Mouse (Mus musculus): ENCODE data around the gene 1700020L24Rik.
A peak's percentile ranks its signal among the peaks of the same experiment; 100 is the strongest.

1700020L24Rik gene

DNA sequence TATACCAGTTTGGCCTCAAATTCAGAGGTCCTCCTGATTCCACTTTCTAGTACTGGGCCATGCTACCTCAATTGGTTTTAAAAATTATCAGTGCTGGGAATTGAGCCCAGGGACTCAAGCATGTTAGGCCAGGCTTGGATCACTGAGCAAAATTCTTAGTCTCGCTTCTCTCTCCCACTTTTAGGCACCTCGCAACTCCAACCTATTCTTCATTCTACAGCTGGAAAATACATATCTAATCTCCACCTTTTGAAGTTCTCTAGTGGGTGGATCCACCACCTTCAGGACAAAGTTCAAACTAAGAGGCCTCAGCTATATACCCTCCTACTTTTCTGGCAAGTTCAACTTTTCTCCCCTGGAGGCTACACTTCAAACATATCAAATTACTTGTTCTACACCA lies 34.3 kb downstream of the 1700020L24Rik start:
- DNase-seq (ENCODE audit: low spot score in 2 of 2): no peak

DNA sequence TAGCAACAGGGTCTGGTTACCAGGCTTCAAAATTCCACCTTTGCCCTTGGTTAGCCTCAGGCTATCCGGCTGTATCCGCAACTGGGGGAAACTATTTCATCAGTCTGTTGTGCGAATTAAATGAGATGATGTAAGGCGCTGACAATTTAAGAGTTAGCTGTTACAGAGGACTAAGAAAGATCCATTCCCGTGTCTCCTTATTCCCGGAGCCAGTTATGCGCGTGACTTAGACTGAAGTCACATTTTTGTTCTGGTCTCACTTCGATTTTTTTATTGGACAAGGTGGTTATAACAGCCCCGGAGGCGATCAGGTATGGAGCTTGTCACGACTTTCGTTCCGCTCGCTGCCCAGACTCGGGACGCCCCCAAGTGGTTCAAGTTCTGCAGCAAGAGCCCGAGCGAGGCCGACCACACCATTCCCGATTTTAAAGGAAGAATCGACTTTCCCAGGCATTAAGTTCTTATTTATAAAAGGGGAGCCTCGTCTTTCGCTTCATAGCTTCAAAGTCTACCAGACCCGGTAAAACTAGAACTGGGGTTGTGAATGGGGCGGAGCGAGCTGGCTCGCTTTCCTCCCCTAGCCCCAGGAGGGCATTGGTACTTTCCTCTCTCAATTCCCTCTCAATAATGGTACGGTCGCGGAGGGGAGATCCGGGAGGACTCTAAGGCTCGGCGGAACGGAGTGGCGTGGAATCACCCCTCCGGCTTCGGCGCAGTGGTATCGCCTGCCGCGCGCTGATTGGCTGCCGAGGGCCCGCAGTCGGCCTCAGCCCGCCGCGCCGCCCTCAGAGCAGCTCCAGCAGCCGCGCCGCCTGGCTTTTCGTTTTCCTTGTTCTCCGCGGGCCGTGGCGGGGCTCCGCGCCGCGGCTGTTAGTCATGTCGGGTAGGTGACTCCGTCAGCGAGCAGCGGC lies 35.1 kb downstream of the 1700020L24Rik start, which contains the start of gene Taf15:
Gene Taf15, plus strand, starts transcription at position 763 of the 911 bp plus-strand sequence.
- peak; percentile 96 to 97 for DNase-seq (ENCODE audit: low spot score in 2 of 2)

DNA sequence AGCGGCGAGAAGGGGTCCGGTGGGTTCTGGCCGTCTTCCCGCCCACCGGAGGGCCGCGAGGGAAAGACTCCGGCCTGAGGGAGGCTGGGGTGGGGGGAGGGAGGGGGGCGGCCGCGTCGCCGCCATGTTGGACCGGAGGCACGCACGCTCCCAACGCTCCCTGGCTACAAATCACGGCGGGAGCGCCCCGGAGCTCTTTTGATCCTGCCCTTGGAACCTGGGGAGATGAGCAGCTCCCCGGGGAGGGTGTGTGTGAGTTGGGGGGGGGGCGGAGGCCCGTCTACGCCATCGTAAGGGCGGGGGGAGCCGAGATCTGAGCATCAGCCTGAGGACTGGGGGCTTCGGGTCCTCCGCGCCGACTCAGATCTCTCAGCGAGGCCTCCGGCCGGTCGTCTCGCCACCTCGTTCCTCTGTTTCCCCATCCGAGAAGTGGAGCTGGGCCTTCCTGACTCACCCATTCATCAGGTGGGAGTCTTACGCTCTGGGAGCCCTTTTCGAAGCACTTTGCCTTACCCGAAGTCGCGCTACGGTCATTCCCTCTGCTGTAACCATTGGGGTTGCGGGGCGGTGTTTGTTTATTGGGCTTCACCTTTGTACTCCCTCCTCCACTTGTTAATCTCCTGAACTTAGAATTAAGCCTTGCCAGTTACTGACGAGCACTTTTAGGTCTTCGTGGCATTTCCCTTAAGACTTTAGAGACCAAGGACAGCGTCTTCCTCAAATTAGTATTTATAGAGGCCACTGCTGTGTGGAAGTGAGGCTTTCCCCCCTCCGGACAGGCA lies 35.9 kb downstream of the 1700020L24Rik start:
- DNase-seq (ENCODE audit: low spot score in 2 of 2): no peak
